Mouse (Mus musculus) hematopoietic stem cell, adult 5-6 weeks (primary cell): ENCODE data around the gene Lst1. TPM values are rescaled to one million over a fixed set of nuclear protein-coding genes. Genes with fewer than 3 reads are reported as not detected.
"Not testable (repeated sequence)": the region's sequence is repeated elsewhere in the genome, so short reads cannot be mapped to it uniquely, and the experiment has no call there.

Source experiments
- ATAC-seq, 2 experiments: fragments of 125-278 bp in 1 of 2; replicated peaks in 1 of 2; 2 replicates each; pipeline ENCODE4 v1.8.0; 2016 to 2017; ENCODE audit warnings: inconsistent platforms in 2 of 2, mild to moderate bottlenecking in 2 of 2, moderate number of reproducible peaks in 2 of 2, low read depth in 1 of 2, moderate TSS enrichment in 1 of 2; ENCODE audit not compliant: low FRiP score in 2 of 2, poor library complexity in 2 of 2, severe bottlenecking in 2 of 2, insufficient read depth in 1 of 2, low TSS enrichment in 1 of 2
- total RNA-seq: library from RNA; stranded (forward); fragments of 172-1452, 232-1000 nt; gene quantifications from 2 replicates; pipeline ENCODE4 v1.2.3, GENCODE M21; 2017

The Lst1 gene
- 85.1 and 145 TPM in 2 replicates for total RNA-seq

DNA sequence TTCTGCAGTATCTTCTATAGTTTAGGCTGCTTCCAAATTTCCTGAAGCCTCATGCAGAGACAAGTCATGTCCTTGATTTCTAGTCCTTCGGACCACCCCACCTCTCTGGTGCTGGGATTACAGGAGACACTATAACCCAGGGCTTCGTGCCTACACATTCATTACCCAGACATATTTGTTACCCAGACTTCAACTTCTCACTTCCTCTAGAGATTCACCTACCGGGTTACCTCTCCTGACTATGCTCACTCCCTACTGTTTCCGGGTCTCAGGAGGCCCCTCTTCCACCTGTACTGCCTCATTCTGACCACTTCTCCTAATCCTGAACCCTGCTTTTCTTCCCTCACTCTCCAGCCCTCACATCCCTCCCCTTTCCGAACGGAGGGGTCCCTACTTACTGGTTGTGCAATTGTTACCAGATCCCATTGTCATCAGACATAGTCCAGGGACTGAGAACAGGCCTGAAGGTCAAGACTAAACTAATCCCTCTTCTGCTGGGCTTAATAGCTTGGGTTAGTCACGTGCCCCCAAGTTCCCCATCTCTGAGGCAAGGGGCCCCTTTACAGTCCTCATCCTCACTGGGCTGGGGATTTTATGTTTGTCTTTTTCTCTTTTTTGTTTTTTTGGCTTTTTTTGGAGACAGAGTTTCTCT is at the start of gene Lst1:
Gene Lst1, minus strand, starts transcription at position 481 of the 652 bp plus-strand sequence.
- no peak; a peak in 1 of 4 replicates for ATAC-seq

DNA sequence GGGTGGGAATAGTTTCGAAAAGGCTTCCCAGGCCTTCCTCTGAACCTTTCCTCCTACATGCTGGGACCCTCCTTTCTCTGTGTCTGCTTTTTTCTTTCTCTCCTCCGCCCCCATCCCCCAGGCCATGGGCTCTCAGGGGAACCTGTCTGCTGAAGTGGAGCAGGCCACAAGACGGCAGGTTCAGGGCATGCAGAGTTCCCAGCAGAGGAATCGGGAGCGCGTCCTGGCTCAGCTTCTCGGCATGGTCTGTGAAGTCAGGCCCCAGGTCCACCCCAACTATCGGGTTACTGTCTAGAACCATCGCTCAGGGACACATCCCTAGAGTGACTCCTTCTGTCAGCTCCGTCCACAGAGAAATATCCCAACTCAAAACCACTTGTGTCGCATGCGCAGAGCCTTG is 49.3 kb upstream of the Lst1 start:
- ATAC-seq = no peak

DNA sequence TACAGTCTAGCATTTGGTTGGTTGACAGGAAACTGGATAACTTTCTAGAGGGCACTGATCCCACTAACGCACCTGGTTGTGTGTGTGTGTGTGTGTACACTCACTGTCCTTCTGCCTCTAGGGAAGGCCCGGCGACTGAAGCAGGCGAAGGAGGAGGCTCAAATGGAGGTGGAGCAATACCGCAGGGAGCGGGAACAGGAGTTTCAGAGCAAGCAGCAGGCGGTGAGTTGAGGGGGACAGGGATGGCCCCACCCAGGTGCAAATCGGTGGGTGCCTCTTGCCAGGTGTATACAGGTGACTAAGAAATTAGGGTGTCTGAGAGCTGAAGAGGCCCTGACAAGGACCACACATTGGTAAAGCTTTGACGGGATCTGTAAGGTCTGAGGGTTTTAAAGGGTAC is 48.8 kb upstream of the Lst1 start:
- no peak for ATAC-seq

DNA sequence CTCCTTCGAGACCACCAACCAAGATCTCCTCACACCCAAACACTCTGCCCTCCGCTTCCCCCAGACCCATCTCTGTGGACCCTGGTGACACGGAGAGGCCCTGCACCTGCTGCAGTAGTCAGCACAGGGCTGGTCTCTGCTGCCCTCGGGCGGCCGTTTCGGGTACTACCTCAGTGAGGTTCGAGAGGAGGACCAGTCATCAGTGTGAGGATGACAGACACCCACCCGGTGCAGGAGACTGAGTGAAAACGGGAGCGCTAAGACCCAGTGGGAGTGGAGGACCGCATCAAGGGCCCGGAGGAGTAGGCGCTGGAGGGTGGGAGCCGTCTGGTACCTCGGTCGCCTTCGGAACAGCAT is 48.1 kb upstream of the Lst1 start:
- ATAC-seq = peak; percentile 66 to 70

DNA sequence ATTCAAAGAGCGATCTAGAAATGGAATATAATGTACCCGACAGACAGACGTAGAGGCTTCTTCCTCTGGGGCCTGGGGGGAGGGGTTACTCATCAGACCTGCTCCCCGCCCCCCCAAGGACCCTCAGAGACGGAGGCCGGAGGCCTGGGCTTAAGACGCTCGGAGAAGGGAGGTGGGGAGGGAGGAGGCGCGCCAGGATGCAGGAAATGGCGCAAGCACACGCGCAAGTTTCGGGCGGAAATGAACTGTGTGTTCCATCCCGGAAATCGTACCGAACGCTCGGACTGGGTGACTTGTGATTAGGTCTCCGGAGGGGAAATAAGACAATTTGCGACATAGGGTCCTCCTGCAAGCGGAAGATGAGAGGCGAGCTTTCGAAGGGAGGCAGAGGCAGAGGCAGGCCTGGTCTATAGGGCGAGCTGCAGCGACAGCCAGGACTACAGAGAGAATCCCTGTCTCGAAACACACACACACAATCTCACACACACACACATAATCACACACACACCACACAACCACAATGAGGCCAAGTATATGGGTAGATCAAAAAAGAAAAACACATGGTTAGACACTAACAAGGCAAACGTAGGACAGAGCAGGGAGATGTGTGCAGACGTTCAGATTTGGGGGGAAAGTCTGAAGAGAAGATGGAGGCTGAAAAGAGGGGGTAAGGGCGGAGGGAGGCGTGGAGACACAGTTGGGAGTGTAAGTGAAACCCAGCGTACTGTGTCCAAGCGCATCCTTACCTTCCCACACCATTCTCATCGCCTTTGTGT is 47.6 kb upstream of the Lst1 start, which contains the start of gene Nfkbil1:
Gene Nfkbil1, minus strand, starts transcription at position 179 of the 776 bp plus-strand sequence.
- ATAC-seq = peak; percentile 61 to 75

DNA sequence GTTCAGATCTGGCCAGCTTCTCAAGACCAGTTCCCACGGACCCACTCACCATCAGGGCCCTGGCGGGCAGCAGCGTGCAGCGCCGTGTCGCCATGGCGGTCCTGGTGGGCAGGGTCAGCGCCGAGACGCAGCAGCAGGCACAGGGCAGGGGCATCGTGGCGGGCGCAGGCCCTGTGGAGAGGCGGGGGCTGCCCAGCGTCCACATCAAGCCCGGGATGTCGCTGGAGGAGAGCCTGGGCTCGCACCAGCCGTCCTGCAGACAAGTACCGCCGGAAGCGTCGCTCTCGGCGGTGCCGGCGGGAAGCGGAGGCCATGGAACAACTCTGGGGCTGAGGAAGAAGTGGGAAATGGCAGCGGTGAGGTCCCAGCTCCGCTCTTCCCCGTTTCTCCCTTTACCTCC is 46.7 kb upstream of the Lst1 start:
- no peak for ATAC-seq

DNA sequence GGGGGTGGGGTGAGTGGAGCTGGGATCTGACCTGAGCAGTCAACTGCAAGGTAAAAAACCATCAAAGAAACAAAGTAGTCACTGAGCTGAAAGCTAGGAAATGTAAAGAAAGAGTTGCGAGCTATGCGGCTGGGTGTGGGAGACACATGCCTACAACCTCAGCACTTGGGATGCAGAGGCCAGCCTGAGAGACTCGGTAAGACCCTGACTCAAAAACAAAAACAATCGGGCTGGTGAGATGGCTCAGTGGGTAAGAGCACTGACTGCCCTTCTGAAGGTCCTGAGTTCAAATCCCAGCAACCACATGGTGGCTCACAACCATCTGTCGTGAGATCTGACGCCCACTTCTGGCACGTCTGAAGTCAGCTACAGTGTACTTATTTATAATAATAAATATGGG is 45.9 kb upstream of the Lst1 start:
- not testable (repeated sequence) for ATAC-seq

DNA sequence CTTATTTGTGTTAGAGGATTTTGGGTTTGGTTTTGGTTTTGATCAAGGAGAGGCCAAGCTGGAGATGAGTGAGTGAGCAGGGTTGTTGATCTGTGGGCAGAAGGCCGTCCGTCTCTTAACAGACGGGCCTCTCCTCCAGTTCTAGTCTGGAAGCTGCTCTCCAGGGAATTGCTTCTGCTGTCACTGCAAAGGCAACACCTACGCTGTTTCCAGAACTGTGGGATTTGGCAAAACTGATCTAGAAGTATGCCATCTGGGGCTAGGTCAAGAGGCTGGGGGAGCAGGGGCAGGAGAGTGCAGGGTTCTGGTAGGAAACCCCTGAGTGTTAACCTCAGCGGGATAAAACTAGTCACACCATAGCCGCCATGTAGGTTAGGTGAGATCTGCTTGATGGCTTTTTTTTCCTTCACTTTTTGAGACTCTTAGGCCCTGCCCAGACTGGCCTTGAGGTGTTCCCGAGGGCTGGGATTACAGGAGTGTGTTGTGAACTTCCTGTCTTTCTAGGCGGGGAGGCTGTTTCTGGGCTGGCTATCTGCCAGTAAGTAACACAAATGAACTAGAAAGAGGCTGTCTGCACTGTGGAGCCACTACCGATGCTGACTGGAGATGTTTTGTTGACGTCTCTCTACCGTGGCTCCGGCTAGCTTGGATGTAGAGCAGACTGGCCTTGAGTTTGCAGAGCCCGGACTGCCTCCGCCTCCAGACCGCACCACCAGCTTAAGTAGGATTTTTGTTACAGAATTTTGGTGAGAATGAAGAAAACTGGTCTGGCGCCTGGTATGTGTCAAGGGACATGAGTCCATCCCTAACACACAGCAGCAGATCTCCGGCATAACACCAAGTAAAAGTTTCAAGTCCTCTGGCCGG is 45.1 kb upstream of the Lst1 start, which contains the start of gene Atp6v1g2:
Gene Atp6v1g2, plus strand, starts transcription at position 547 of the 867 bp plus-strand sequence.
- ATAC-seq = no peak

DNA sequence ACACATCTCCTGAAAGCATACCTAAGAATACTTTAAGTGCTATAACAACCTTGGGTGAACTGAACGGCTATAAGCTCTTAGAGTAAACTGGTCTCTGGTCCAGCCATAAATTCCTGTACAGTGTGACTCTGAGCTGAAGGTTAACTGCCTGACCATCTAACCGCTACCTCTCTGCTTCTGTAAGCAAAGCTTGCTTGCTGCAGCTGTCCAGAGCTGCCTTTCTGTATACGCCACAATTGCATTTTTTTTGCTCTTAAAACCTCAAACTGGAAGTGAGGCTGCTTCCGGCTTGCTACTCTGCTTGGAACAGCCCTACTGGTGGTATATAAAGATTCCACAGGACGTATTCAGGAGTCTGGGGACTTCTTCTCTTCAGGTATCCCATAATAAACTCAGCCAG is 44.4 kb upstream of the Lst1 start:
- peak in 1 of 2 experiments; percentile 15; a peak in 2 of 4 replicates for ATAC-seq

DNA sequence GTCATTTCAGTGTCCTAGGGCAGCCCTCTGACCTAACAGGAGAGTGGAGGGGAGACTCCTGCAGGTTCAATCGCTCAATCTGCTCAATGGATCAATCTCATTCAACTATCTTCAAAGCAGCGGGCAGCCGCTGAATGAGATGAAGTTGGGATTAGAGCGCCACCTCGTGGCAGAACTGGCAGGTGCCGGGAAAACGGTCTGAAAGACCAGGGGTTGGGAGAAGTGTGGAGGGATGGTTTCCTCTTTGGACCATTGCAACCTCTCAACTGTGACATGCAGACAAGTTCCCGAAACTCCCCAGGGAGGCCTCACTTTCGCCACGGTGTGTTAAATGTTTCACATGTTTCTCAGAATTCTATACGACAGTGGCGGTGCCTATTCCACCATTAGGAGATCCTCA is 43.8 kb upstream of the Lst1 start:
- ATAC-seq = no peak

DNA sequence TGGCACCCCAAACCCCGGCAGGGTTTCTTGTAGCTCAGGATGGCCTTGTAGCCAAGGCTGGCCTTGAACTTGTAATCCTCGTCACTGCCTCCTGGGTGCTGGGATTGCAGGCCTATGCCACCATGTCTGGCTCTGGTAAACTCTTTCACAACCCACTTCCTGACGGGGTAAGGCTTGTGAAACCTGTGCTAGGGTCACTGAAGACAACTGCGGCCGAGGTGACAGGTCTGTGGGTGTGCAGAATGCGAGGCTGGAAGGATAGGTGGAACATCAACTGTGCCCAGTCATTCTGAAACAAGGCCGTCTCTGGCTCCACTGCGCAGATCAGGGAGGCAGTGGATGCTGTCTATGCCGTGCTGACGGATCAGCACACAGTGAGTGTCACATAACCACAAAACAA is 42.8 kb upstream of the Lst1 start:
- ATAC-seq = no peak; a peak in 1 of 4 replicates

DNA sequence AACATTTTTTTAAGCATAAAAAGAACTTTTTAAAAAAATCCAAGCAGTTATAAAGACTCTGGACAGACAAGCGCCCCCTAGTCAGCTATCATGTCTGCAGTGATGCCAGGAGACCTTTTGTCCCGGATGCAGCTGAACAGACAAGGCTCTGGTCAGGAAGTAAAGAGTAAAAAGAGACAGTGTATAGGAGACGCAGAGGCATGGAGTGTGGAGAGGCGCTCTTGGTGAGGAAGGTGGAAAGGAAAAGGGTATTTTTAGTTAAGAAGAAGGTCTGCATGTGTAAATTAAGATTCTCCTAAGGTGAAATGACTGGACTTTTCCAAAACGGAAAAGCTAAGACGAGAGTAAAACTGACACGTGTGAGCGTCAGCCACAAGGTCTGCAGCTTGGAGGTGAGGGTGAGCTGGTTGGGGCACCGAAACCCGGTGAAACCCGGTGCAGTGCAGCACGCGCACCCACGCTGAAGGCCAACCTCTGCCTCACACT is 38.4 kb upstream of the Lst1 start:
- ATAC-seq = no peak

DNA sequence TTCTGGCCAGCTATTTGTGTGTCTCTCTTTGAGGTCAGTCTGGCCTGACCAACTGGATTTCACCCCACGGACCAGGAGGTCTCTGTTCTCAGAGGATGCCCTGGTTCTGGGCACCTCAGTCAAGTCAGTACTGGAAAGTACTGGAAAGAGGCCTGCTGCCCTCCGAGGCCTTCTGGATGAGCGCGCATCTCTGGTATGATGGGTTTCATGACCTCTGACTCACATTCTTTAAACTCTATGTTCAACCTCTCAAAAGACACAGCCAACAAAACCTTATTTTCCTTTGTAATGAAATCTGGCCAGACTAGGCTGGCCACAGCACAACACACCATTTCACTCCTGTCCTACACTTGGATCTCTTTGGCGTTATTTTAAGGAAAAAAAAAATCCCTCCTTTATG is 37.2 kb upstream of the Lst1 start:
- no peak for ATAC-seq

DNA sequence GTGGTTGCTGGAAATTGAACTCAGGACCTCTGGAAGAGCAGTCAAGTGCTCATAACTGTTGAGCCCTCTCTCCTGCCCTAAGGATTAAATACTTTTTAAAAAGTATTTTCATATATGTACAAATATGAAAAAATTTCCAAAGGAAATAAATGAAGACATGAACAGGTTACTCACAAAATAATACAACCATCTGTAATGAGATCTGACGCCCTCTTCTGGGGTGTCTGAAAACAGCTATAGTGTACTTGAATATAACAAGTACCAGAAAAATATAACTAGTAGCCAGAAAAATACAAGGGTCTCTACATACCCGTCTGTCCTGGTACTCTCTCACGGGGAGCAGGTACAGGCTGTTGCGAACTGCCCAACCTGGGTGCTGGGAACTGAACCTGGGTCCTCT is 36.4 kb upstream of the Lst1 start:
- ATAC-seq = no peak

DNA sequence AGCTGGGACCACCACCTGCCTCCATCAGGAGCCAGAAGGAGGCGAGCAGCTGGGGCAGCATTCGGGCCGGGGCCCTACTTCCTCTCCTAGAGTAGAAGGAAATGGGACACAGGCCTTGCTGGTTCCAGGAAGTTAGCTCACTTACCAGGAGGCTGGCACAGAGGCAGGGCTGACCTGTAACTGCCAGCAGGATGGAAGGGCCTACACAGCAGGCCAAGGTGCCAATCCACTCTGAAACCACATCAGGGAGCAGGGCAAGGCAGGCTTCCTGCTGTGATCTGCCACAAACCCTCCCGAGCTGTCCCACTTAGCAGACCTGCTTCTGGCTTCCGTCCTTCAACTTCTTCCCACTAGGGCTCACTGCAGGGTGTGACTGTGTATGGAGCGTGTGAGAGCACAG is 34.1 kb upstream of the Lst1 start:
- peak; percentile 74 to 82 for ATAC-seq

DNA sequence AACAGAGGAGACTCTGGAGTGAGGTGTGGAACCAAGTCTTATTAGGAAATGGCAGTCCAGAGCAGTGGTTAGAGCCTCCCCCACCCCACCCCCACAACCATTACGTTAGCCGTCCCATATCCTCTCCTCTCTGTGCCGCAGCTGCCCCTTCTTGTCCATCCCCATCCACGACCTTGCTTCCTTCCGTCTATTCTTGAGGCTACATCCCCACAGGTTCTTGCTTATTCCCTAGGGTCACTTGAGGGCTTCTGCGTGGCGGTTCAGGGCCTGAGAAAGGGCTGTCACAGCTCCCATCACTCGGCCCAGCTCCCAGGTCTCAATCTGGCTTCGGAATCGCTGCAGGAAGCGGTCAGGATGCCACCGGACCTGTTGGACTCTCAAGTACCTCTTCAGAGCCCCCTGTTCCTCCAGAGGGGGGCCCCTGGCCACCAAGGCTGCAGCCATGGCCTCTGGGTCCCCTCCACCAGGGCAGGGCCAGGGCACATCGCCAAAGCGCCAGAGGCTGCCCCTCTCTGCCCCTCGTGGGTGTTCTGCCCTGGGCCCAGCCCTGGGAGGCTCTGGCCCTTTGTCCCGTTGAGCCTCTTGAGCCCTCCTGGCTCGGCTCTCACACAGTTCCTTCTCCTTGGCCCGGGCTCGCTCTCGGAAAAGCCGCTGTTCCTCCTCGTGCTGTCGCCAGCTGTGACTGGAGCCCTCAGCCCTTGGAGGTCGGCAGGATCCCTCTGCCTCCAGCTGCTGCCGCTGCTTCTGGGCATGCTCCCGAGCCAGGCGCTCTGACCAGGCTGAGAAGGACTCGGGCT is 32.1 kb upstream of the Lst1 start, which contains the start of gene Gm16181:
Gene Gm16181, plus strand, starts transcription at position 679 of the 797 bp plus-strand sequence.
- peak in 1 of 2 experiments; percentile 0; a peak in 1 of 4 replicates for ATAC-seq

DNA sequence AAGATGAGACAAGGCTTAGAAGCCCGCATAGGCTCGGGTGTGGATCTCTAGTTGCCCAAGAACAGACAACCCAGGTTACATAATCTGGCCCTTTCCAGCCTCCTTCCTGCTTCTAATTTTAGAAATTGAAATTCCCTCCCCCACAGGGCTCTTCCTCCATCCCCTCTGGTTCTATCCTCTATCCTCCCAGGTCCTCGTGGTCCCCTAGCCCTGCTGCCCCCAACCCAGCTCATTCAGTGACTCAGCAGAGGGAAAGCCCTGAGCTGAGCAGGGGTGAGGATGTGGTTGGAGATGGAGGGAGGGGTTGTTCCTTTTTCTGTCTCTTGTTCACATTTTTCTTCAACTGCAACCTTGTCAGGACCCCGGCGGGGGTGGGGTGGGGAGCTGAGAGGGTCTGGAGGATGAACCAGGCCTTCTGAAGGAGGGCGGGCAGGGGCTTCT is 31.4 kb upstream of the Lst1 start:
- ATAC-seq = peak; percentile 29 to 45; a peak in 2 of 4 replicates
